ENCODE assay signal across 17 mouse cellular contexts in the genomic region with DNA sequence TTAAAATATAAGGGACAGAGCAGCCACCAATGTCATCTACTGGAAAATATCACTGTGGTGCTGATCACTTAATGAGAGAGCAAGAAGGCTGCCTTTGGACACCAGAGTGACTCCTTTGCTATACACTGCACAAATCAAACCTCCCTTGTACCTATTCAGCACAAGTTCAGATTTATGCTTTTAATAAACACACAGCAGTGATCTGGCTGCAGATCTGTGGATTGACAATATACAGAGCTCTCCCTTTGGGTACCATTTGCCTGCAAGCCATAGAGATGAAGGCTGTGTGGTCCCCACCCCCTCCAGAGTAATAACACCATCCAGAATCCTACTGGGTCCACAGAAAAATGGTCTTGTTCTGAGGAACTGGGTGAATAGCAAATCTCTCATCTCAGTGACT.
"Had no signal": no experiment of that assay in that cellular context is flagged by ENCODE, and none has a peak within 500 bp of the region (broad histone marks: within the 10 kb centered on the region; RNA-seq: fewer than 3 reads in every experiment).

No protein-coding gene starts in this region.

- H3K27ac ChIP-seq: liver, embryonic 14.5 days; midbrain, embryonic 10.5 days; midbrain, embryonic 12.5 days; neural tube, embryonic 12.5 days; stomach, embryonic 15.5 days; stomach, postnatal 0 days had no signal

- ATAC-seq: midbrain, embryonic 16.5 days had no signal

- H3K36me3 ChIP-seq: midbrain, embryonic 10.5 days; midbrain, embryonic 12.5 days; neural tube, embryonic 12.5 days; stomach, embryonic 15.5 days had no signal

- H3K27me3 ChIP-seq: midbrain, embryonic 12.5 days; neural tube, embryonic 12.5 days; stomach, embryonic 15.5 days had no signal

- H3K9me3 ChIP-seq: midbrain, embryonic 10.5 days; midbrain, embryonic 12.5 days; neural tube, embryonic 12.5 days; stomach, embryonic 15.5 days had no signal

- H3K4me1 ChIP-seq: midbrain, embryonic 12.5 days; neural tube, embryonic 12.5 days; stomach, embryonic 15.5 days had no signal

- H3K4me2 ChIP-seq: lung, embryonic 14.5 days; midbrain, embryonic 12.5 days; neural tube, embryonic 12.5 days; stomach, embryonic 15.5 days had no signal

- DNase-seq: lung, adult 18-20 months; lung, embryonic 14.5 days; lung, postnatal 10 days; lung, postnatal 4 days; midbrain, embryonic 14.5 days; right cerebral cortex, postnatal 14 days; thymus, adult 2 months; thymus, postnatal 25 days; thymus, postnatal 4 days had no signal

- H3K9ac ChIP-seq: liver, embryonic 14.5 days; lung, embryonic 14.5 days; midbrain, embryonic 12.5 days; neural tube, embryonic 12.5 days; stomach, embryonic 15.5 days had no signal

- H3K4me3 ChIP-seq: midbrain, embryonic 10.5 days; midbrain, embryonic 12.5 days; myocyte; neural tube, embryonic 12.5 days; stomach, embryonic 15.5 days had no signal
